Mouse (Mus musculus): ENCODE measurements at regions not wholly inside any gene's neighbourhood (a gene's known extent, or its start where the extent isn't known, plus 50 kb on each side); places are given as distances from the start of the nearest gene placed in this dataset.

DNA sequence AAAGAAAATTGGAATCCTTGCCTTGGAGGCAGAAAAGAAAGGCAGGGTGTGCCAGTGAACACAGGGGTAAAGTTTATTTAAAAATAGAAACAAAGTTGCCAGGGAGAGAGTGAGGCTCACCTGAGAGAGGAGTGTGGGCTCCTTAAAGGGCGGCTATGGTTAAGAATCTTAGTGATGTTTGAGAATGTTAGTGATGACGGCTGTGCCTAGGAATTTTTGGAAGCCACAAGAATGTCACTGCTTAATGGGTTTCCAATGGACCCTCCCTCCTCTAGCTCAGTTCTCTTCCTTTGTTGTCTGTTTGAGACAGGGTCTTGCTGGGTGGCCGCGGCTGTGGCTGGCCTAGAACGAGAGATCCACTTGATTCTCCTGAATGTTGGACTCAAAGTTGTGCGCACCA, 106.3 kb upstream of the Hs6st1 start:
- Histone ChIP-seq H3K79me2 (ENCODE audit: control insufficient read depth, insufficient read depth) (no peaks in the 10 kb centered on the region), H3K27me3 (ENCODE audit: control insufficient read depth, insufficient read depth, insufficient read length) (no peaks in the 10 kb centered on the region), H3K4me2 (ENCODE audit: low read depth) (no peak overlapping the region), H3ac (ENCODE audit: control insufficient read depth, insufficient read length) (no peak overlapping the region), H3K36me3 (ENCODE audit: control insufficient read depth, insufficient read depth) (no peaks in the 10 kb centered on the region), H3K4me3 (no peak overlapping the region)
- no peak for TF ChIP-seq E2F4 (IDR thresholded peaks at IDR 0.05; ENCODE audit: insufficient read depth)
- TF ChIP-seq MYOD1 (IDR thresholded peaks at IDR 0.05; ENCODE audit: control insufficient read depth in 1 of 3, insufficient read length in 2 of 3, low read depth in 2 of 3) = no peak
- TF ChIP-seq MYOG (IDR thresholded peaks at IDR 0.05; ENCODE audit: control insufficient read depth in 1 of 3, insufficient read depth in 1 of 3, insufficient read length in 2 of 3, low read depth in 2 of 3) = no peak
- no peak for TF ChIP-seq MAX (IDR thresholded peaks at IDR 0.05; ENCODE audit: low read depth)
- TF ChIP-seq USF1 (IDR thresholded peaks at IDR 0.05; ENCODE audit: low read depth) = no peak
- TF ChIP-seq TCF12 (IDR thresholded peaks at IDR 0.05; ENCODE audit: insufficient read depth, poor library complexity, severe bottlenecking) = no peak
- no peak for TF ChIP-seq POLR2AphosphoS2 (IDR thresholded peaks at IDR 0.05; ENCODE audit: insufficient read length, low read depth)
- no peak for TF ChIP-seq CEBPB (IDR thresholded peaks at IDR 0.05; ENCODE audit: insufficient read depth, poor library complexity, severe bottlenecking)
- no peak for TF ChIP-seq REST (IDR thresholded peaks at IDR 0.05; ENCODE audit: insufficient read depth, insufficient read length)
- no peak for TF ChIP-seq POLR2A (IDR thresholded peaks at IDR 0.05; ENCODE audit: insufficient read length, low read depth)
- no peak for TF ChIP-seq TCF3 (IDR thresholded peaks at IDR 0.05; ENCODE audit: insufficient read length, low read depth)
- TF ChIP-seq SRF (IDR thresholded peaks at IDR 0.05; ENCODE audit: control insufficient read depth, insufficient read length, low read depth) = no peak

DNA sequence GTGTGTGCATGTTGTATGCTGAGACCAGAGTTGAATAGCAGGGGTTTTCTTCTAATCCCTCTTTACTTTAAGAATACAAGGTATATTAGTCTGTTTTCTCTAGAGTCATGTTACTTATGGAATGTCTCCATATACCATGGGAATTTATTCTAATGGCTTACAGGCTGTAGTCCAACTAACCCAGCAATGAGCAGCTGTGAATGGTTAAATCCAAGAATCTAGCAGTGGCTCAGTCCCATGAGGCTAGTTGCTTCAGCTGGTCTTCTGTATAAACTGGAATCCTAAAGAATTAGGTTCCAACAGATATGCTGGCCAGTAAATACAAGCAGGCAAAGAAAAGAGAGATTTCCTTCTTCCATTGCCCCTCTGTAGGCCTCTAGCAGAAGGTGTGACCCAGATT, 99.7 kb upstream of the Hs6st1 start:
- H3K4me3 ChIP-seq = no peak overlapping the region
- no peak overlapping the region for H3K4me2 ChIP-seq (ENCODE audit: low read depth)
- H3ac ChIP-seq (ENCODE audit: control insufficient read depth, insufficient read length) = no peak overlapping the region
- no peaks in the 10 kb centered on the region for H3K79me2 ChIP-seq (ENCODE audit: control insufficient read depth, insufficient read depth)
- H3K36me3 ChIP-seq (ENCODE audit: control insufficient read depth, insufficient read depth) = no peaks in the 10 kb centered on the region
- TF ChIP-seq TCF12 (IDR thresholded peaks at IDR 0.05; ENCODE audit: insufficient read depth, poor library complexity, severe bottlenecking) = no peak
- no peak for TF ChIP-seq TCF3 (IDR thresholded peaks at IDR 0.05; ENCODE audit: insufficient read length, low read depth)
- no peaks in the 10 kb centered on the region for H3K27me3 ChIP-seq (ENCODE audit: control insufficient read depth, insufficient read depth, insufficient read length)

DNA sequence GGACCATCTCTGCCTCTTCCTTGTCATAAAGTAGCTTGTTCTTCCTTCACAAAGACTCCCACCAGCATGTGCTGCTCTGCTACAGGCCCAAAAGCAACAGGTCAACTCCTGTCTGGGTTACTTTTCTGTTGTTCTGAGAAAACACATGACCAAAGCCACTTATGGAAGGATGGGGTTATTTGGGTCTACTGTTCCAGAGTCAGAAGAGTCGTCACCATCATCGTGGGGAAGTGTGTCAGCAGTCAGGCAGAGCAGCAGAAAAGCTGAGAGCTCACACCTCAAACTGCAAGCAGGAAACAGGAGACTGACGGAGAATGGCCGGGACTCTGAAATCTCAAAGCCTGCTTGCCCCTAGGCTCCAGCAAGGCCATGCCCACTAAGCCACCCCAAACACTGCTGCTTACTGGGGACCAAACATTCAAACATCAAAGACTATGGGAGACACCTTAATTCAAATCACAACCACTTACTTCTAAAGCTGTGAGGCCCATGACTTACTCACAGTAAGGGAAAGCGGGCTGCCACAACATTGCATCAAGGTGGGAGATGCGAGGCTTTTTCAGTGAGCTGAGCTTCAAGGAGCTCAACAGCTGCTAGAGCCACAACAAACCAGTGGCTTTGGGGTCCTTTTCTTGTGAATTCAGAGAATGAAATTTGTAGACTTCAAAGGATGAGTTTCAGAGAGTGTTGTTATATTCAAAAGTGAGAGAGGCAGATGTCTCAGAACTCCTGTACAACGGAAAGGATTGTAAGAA, 96.6 kb upstream of the Hs6st1 start:
- Histone ChIP-seq H3K36me3 (ENCODE audit: control insufficient read depth, insufficient read depth) (no peaks in the 10 kb centered on the region), H3K79me2 (ENCODE audit: control insufficient read depth, insufficient read depth) (no peaks in the 10 kb centered on the region), H3K27me3 (ENCODE audit: control insufficient read depth, insufficient read depth, insufficient read length) (no peaks in the 10 kb centered on the region), H3K4me3 (no peak overlapping the region), H3ac (ENCODE audit: control insufficient read depth, insufficient read length) (no peak overlapping the region), H3K4me2 (ENCODE audit: low read depth) (no peak overlapping the region)
- TF ChIP-seq E2F4 (IDR thresholded peaks at IDR 0.05; ENCODE audit: insufficient read depth) (no peak), SRF (IDR thresholded peaks at IDR 0.05; ENCODE audit: control insufficient read depth, insufficient read length, low read depth) (no peak), REST (IDR thresholded peaks at IDR 0.05; ENCODE audit: insufficient read depth, insufficient read length) (no peak), TCF12 (IDR thresholded peaks at IDR 0.05; ENCODE audit: insufficient read depth, poor library complexity, severe bottlenecking) (no peak), POLR2A (IDR thresholded peaks at IDR 0.05; ENCODE audit: insufficient read length, low read depth) (no peak), TCF3 (IDR thresholded peaks at IDR 0.05; ENCODE audit: insufficient read length, low read depth) (no peak), MYOG (IDR thresholded peaks at IDR 0.05; ENCODE audit: control insufficient read depth in 1 of 3, insufficient read depth in 1 of 3, insufficient read length in 2 of 3, low read depth in 2 of 3) (no peak), POLR2AphosphoS2 (IDR thresholded peaks at IDR 0.05; ENCODE audit: insufficient read length, low read depth) (no peak), MAX (IDR thresholded peaks at IDR 0.05; ENCODE audit: low read depth) (no peak), CEBPB (IDR thresholded peaks at IDR 0.05; ENCODE audit: insufficient read depth, poor library complexity, severe bottlenecking) (no peak), MYOD1 (IDR thresholded peaks at IDR 0.05; ENCODE audit: control insufficient read depth in 1 of 3, insufficient read length in 2 of 3, low read depth in 2 of 3) (no peak), USF1 (IDR thresholded peaks at IDR 0.05; ENCODE audit: low read depth) (no peak)

DNA sequence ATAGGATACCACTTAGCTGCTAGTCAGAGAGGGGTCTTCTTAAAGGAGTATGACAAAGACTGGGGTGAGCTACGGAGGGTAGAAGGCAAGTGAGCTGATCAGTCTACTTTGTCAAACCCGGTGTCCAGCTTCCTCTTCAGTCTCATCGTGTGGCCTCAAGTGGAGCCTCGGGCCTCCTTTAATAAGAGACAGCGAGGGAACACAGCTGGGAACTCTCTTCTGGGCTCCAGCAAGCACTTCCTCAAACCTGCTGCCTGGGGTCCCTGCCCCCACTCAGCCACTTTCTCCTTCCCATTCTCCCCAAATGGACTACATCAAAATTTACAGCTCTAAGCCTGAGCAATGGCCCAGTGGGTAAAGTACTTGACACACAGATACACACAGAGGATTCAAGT, 96.0 kb upstream of the Hs6st1 start:
- Histone ChIP-seq H3ac (ENCODE audit: control insufficient read depth, insufficient read length) (no peak overlapping the region), H3K4me3 (no peak overlapping the region), H3K4me2 (ENCODE audit: low read depth) (no peak overlapping the region), H3K27me3 (ENCODE audit: control insufficient read depth, insufficient read depth, insufficient read length) (no peaks in the 10 kb centered on the region), H3K79me2 (ENCODE audit: control insufficient read depth, insufficient read depth) (no peaks in the 10 kb centered on the region), H3K36me3 (ENCODE audit: control insufficient read depth, insufficient read depth) (no peaks in the 10 kb centered on the region)
- TF ChIP-seq CEBPB (IDR thresholded peaks at IDR 0.05; ENCODE audit: insufficient read depth, poor library complexity, severe bottlenecking) (no peak), E2F4 (IDR thresholded peaks at IDR 0.05; ENCODE audit: insufficient read depth) (no peak), MYOD1 (IDR thresholded peaks at IDR 0.05; ENCODE audit: control insufficient read depth in 1 of 3, insufficient read length in 2 of 3, low read depth in 2 of 3) (no peak), POLR2AphosphoS2 (IDR thresholded peaks at IDR 0.05; ENCODE audit: insufficient read length, low read depth) (no peak), SRF (IDR thresholded peaks at IDR 0.05; ENCODE audit: control insufficient read depth, insufficient read length, low read depth) (no peak), MAX (IDR thresholded peaks at IDR 0.05; ENCODE audit: low read depth) (no peak), USF1 (IDR thresholded peaks at IDR 0.05; ENCODE audit: low read depth) (no peak), TCF3 (IDR thresholded peaks at IDR 0.05; ENCODE audit: insufficient read length, low read depth) (no peak), REST (IDR thresholded peaks at IDR 0.05; ENCODE audit: insufficient read depth, insufficient read length) (no peak), TCF12 (IDR thresholded peaks at IDR 0.05; ENCODE audit: insufficient read depth, poor library complexity, severe bottlenecking) (no peak), MYOG (IDR thresholded peaks at IDR 0.05; ENCODE audit: control insufficient read depth in 1 of 3, insufficient read depth in 1 of 3, insufficient read length in 2 of 3, low read depth in 2 of 3) (no peak), POLR2A (IDR thresholded peaks at IDR 0.05; ENCODE audit: insufficient read length, low read depth) (no peak)
